Mouse (Mus musculus) hindbrain, embryonic 15.5 days (tissue): Measurements from ENCODE around the gene Gm28360. TPM values are rescaled to one million over a fixed set of nuclear protein-coding genes. Genes with fewer than 3 reads are reported as not detected.
"Not testable (repeated sequence)": the region's sequence is repeated elsewhere in the genome, so short reads cannot be mapped to it uniquely, and the experiment has no call there.

Source experiments
- ATAC-seq: fragments of 200-750 bp; cut with Nextera tagmentation; 2 replicates; pipeline ENCODE4 v1.8.0; 2017; ENCODE audit warnings: low read depth, moderate number of reproducible peaks, moderate TSS enrichment; ENCODE audit not compliant: low FRiP score
- H3K27ac ChIP-seq: fragments of 300-500 bp; sonication (generic); replicated peaks from 2 replicates; pipeline ENCODE4 v1.5.1; 2015; ENCODE audit warnings: mild to moderate bottlenecking, inconsistent platforms
- H3K27me3 ChIP-seq: fragments of 300-500 bp; sonication (generic); 2 replicates; pipeline ENCODE4 v1.6.1; 2015; ENCODE audit warnings: control low read depth, inconsistent platforms
- H3K36me3 ChIP-seq: fragments of 300-500 bp; sonication (generic); 2 replicates; pipeline ENCODE4 v1.6.1; 2015; ENCODE audit warnings: control low read depth, inconsistent platforms
- H3K4me1 ChIP-seq: fragments of 300-500 bp; sonication (generic); replicated peaks from 2 replicates; pipeline ENCODE4 v1.6.1; 2015; ENCODE audit warnings: control low read depth, inconsistent platforms
- H3K4me2 ChIP-seq: fragments of 300-500 bp; sonication (generic); 2 replicates; pipeline ENCODE4 v1.6.1; 2015; ENCODE audit warnings: moderate library complexity, mild to moderate bottlenecking, inconsistent platforms
- H3K4me3 ChIP-seq: fragments of 300-500 bp; sonication (generic); 2 replicates; pipeline ENCODE4 v1.5.1; 2015; ENCODE audit warnings: mild to moderate bottlenecking, inconsistent platforms
- H3K9ac ChIP-seq: fragments of 300-500 bp; sonication (generic); 2 replicates; pipeline ENCODE4 v1.6.1; 2015; ENCODE audit warnings: inconsistent platforms
- H3K9me3 ChIP-seq: fragments of 300-500 bp; sonication (generic); 2 replicates; pipeline ENCODE4 v1.6.1; 2016; ENCODE audit warnings: control low read depth, inconsistent platforms
- WGBS: fragments of 180-500 bp; shearing (Covaris S2); methylation state at CpG from one replicate; pipeline ENCODE4 v1.1.7; 2015; 5-methylcytosine and 5-hydroxymethylcytosine counted together
- polyA plus RNA-seq: library from polyadenylated mRNA; unstranded; fragments of >200 nt; fragmentation: Nextera tagmentation; extraction: Ambion mirVana; gene quantifications from 2 replicates; pipeline ENCODE4 v1.2.1, GENCODE M21; 2015

Gene Gm28360
- polyA plus RNA-seq: not detected in 2 replicates

- ATAC-seq, H3K4me1 ChIP-seq, H3K36me3 ChIP-seq, H3K9me3 ChIP-seq, H3K9ac ChIP-seq, H3K27me3 ChIP-seq, H3K4me3 ChIP-seq, H3K4me2 ChIP-seq, H3K27ac ChIP-seq: not testable (repeated sequence)
- WGBS: 65% methylated on average over 5 of the region's 5 CpGs
Measured at GRCm38 (mm10) chr1:117829781-117830180, at the start of gene Gm28360. TSS of gene Gm28360 (plus strand) at chr1:117830081.

- H3K4me2 ChIP-seq, H3K27me3 ChIP-seq, H3K4me1 ChIP-seq, H3K9ac ChIP-seq, ATAC-seq, H3K36me3 ChIP-seq, H3K9me3 ChIP-seq, H3K27ac ChIP-seq, H3K4me3 ChIP-seq: not testable (repeated sequence)
- 73% methylated on average over 3 of the region's 3 CpGs for WGBS
Measured at GRCm38 (mm10) chr1:117780833-117781232, 49.0 kb upstream of the Gm28360 start, which contains the start of gene B020011L13Rik. TSS of gene B020011L13Rik (plus strand) at chr1:117781133.

GRCm38 (mm10) chr1:117816271-117816670, 13.6 kb upstream of the Gm28360 start:
- H3K4me2 ChIP-seq, H3K4me1 ChIP-seq, H3K9me3 ChIP-seq, H3K9ac ChIP-seq, H3K27me3 ChIP-seq, H3K36me3 ChIP-seq, H3K27ac ChIP-seq, ATAC-seq, H3K4me3 ChIP-seq: not testable (repeated sequence)

GRCm38 (mm10) chr1:117851718-117852117, 21.8 kb downstream of the Gm28360 start:
- H3K4me3 ChIP-seq, ATAC-seq: not testable (repeated sequence)
- 89% methylated on average over 3 of the region's 3 CpGs for WGBS

More at GRCm38 (mm10) chr1:117851718-117852117, 21.8 kb downstream of the Gm28360 start:
- H3K36me3 ChIP-seq, H3K4me1 ChIP-seq, H3K4me2 ChIP-seq, H3K27me3 ChIP-seq, H3K9ac ChIP-seq, H3K9me3 ChIP-seq, H3K27ac ChIP-seq: not testable (repeated sequence)

Other genes starting within 250 kb of the Gm28360 start
- not detected in 2 replicates for gene Gm28363, start 132.9 kb upstream of the Gm28360 start, polyA plus RNA-seq
- gene B020011L13Rik, start 48.9 kb upstream of the Gm28360 start, polyA plus RNA-seq: not detected in 2 replicates
- not detected in 2 replicates for gene Gm28168, start 97.9 kb downstream of the Gm28360 start, polyA plus RNA-seq
- gene Gm7145, start 135.9 kb downstream of the Gm28360 start, polyA plus RNA-seq: not detected in 2 replicates